Comparison of ENCODE assay signal across 24 mouse cellular contexts in genomic region chr1:127568641-127569040, GRCm38 (mm10).
A peak's percentile ranks its signal among the peaks of the same experiment; 100 is the strongest.
DNase-seq lines count a peak whose midpoint lies in the region; ATAC-seq and TF ChIP-seq lines count a peak whose summit lies in the region.
"Had no signal": no experiment of that assay in that cellular context is flagged by ENCODE, and none has a peak within 500 bp of the region (broad histone marks: within the 10 kb centered on the region; RNA-seq: fewer than 3 reads in every experiment).

No protein-coding gene starts in this region.

- peak; percentile 63 for ATAC-seq in lung, postnatal 0 days
- ATAC-seq in midbrain, embryonic 16.5 days, result peak; percentile 37; the same call in 1 of the 2 replicates
- no peak for ATAC-seq in midbrain, embryonic 13.5 days
- ATAC-seq: activated CD4-positive, CD25-positive, alpha-beta regulatory T cell, adult 4 months; CD4-positive, CD25-positive, alpha-beta regulatory T cell, adult 4 months; forebrain, embryonic 13.5 days; Patski had no signal

- H3K36me3 ChIP-seq in lung, postnatal 0 days (ENCODE audit: insufficient read depth, low read length), result no peaks in the 10 kb centered on the region
- H3K36me3 ChIP-seq in midbrain, embryonic 16.5 days (ENCODE audit: control insufficient read depth, insufficient read depth, low read length), result no peaks in the 10 kb centered on the region
- no peaks in the 10 kb centered on the region for H3K36me3 ChIP-seq in midbrain, embryonic 13.5 days
- H3K36me3 ChIP-seq: embryonic facial prominence, embryonic 10.5 days; embryonic facial prominence, embryonic 12.5 days; G1E had no signal

- TF ChIP-seq CTCF in lung, postnatal 0 days (IDR thresholded peaks at IDR 0.05), result no peak

- intact Hi-C loops in heart, postnatal 36 days (cut with DNase I), result no loop called here

- H3K4me3 ChIP-seq in lung, postnatal 0 days (ENCODE audit: low read depth, low read length), result no peak overlapping the region
- H3K4me3 ChIP-seq in midbrain, embryonic 16.5 days (ENCODE audit: low read depth, low read length), result no peak overlapping the region
- H3K4me3 ChIP-seq in midbrain, embryonic 13.5 days (replicated peaks), result no peak overlapping the region
- H3K4me3 ChIP-seq: embryonic facial prominence, embryonic 10.5 days; embryonic facial prominence, embryonic 12.5 days; forebrain, embryonic 13.5 days had no signal

- TF ChIP-seq EP300 in lung, postnatal 0 days (IDR thresholded peaks at IDR 0.05), result no peak

- H3K4me2 ChIP-seq in lung, postnatal 0 days (replicated peaks; ENCODE audit: low read depth, low read length), result no peak overlapping the region
- H3K4me2 ChIP-seq in midbrain, embryonic 16.5 days (ENCODE audit: low read length), result no peak overlapping the region
- no peak overlapping the region for H3K4me2 ChIP-seq in midbrain, embryonic 13.5 days (replicated peaks)
- H3K4me2 ChIP-seq: embryonic facial prominence, embryonic 12.5 days; forebrain, embryonic 13.5 days had no signal

- H3K9ac ChIP-seq in lung, postnatal 0 days (replicated peaks; ENCODE audit: low read depth), result no peak overlapping the region
- no peak overlapping the region for H3K9ac ChIP-seq in midbrain, embryonic 16.5 days (ENCODE audit: low read depth, low read length)
- H3K9ac ChIP-seq in midbrain, embryonic 13.5 days (replicated peaks), result no peak overlapping the region
- H3K9ac ChIP-seq: embryonic facial prominence, embryonic 12.5 days; forebrain, embryonic 13.5 days had no signal

- H3K27me3 ChIP-seq in lung, postnatal 0 days (replicated peaks; ENCODE audit: insufficient read depth, low read length), result no peaks in the 10 kb centered on the region
- H3K27me3 ChIP-seq in midbrain, embryonic 16.5 days (ENCODE audit: control insufficient read depth, insufficient read depth, low read depth, low read length), result no peaks in the 10 kb centered on the region
- H3K27me3 ChIP-seq in midbrain, embryonic 13.5 days, result no peaks in the 10 kb centered on the region
- H3K27me3 ChIP-seq: CH12.LX; embryonic facial prominence, embryonic 12.5 days; forebrain, embryonic 13.5 days; Patski had no signal

- DNase-seq in heart, adult 11 months, result peak; percentile 19
- DNase-seq in heart, postnatal 36 days, result no peak
- DNase-seq in lung, postnatal 0 days (ENCODE audit: low spot score), result peak; percentile 23
- DNase-seq in lung, postnatal 10 days, result no peak
- peak; percentile 37 for DNase-seq in lung, postnatal 36 days
- DNase-seq in lung, postnatal 4 days, result no peak
- DNase-seq: adrenal gland, adult 8-10 months; adrenal gland, postnatal 14 days; B cell, adult 2 months; cerebellum, adult 11-12 months; cerebellum, adult 2 months; cerebellum, adult 9-10 months; cerebellum, postnatal 10 days; cerebellum, postnatal 25 days had no signal

- no peaks in the 10 kb centered on the region for H3K9me3 ChIP-seq in lung, postnatal 0 days (ENCODE audit: low read length)
- H3K9me3 ChIP-seq in midbrain, embryonic 16.5 days (replicated peaks; ENCODE audit: control insufficient read depth, low read length, poor library complexity, severe bottlenecking), result no peaks in the 10 kb centered on the region
- no peaks in the 10 kb centered on the region; the same call in 1 of the 2 replicates for H3K9me3 ChIP-seq in midbrain, embryonic 13.5 days
- H3K9me3 ChIP-seq: embryonic facial prominence, embryonic 10.5 days; embryonic facial prominence, embryonic 12.5 days; forebrain, embryonic 13.5 days had no signal

- no peaks in the 10 kb centered on the region for H3K4me1 ChIP-seq in lung, postnatal 0 days (ENCODE audit: insufficient read depth, low read depth, low read length)
- no peaks in the 10 kb centered on the region for H3K4me1 ChIP-seq in midbrain, embryonic 16.5 days (ENCODE audit: control insufficient read depth, insufficient read depth, low read length)
- H3K4me1 ChIP-seq in midbrain, embryonic 13.5 days (replicated peaks), result peaks cover 6% of the 10 kb centered on the region
- H3K4me1 ChIP-seq: embryonic facial prominence, embryonic 10.5 days; forebrain, embryonic 13.5 days had no signal

- H3K27ac ChIP-seq in lung, postnatal 0 days (ENCODE audit: low read length), result no peak overlapping the region
- H3K27ac ChIP-seq in midbrain, embryonic 16.5 days (ENCODE audit: low read length), result no peak overlapping the region
- H3K27ac ChIP-seq in midbrain, embryonic 13.5 days, result no peak overlapping the region
- H3K27ac ChIP-seq: embryonic facial prominence, embryonic 10.5 days; embryonic facial prominence, embryonic 12.5 days; forebrain, embryonic 13.5 days had no signal

- WGBS in lung, postnatal 0 days, result 37% methylated on average over 3 of the region's 3 CpGs
- WGBS in midbrain, embryonic 16.5 days, result 68% methylated on average over 3 of the region's 3 CpGs
- WGBS in midbrain, embryonic 13.5 days, result 84% methylated on average over 3 of the region's 3 CpGs

Comparison
In these comparisons a context has a peak if more than half of its experiments do, and no peak if none do; other contexts are left out.
1. DNase-seq: peak in heart, adult 11 months (single experiment), lung, postnatal 0 days (single experiment) and lung, postnatal 36 days (single experiment); none in heart, postnatal 36 days (0 of 2), lung, postnatal 10 days (single experiment) and lung, postnatal 4 days (0 of 2).